Mouse (Mus musculus): ENCODE measurements around the gene Rnf152.

Gene Rnf152

GRCm38 (mm10) chr1:105260200-105260599 lies 96.3 kb downstream of the Rnf152 start:
- in situ Hi-C loops (cut with MboI; ENCODE audit: low pct_unique_long_range_greater_than_20kb in 1 of 2, low sequenced_read_pairs in 2 of 2, unreplicated experiment in 1 of 2): no loop called here

DNA sequence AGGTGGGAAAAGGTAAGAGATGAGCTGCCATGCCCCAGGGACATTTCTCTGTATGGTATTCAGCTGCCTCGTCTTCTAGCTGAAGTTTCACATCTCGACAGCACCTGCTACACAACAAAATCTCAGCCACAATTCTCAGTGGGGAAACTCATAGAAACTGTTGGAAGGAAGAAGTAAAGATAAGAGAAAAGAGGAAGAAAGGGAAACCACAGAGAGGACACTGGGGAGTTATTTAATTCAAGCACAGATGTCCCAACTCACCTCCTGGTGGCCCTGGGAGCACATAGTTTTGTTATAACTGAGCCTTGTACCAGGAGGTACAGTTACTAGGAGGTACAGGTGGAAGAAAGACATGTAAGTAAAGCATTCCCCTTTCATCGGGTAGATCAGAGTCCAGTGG lies 99.3 kb downstream of the Rnf152 start:
- in situ Hi-C loops (cut with MboI; ENCODE audit: low pct_unique_long_range_greater_than_20kb in 1 of 2, low sequenced_read_pairs in 2 of 2, unreplicated experiment in 1 of 2): no loop called here

GRCm38 (mm10) chr1:105249190-105249589 lies 107.3 kb downstream of the Rnf152 start:
- in situ Hi-C loops (cut with MboI; ENCODE audit: low pct_unique_long_range_greater_than_20kb in 1 of 2, low sequenced_read_pairs in 2 of 2, unreplicated experiment in 1 of 2): no loop called here

DNA sequence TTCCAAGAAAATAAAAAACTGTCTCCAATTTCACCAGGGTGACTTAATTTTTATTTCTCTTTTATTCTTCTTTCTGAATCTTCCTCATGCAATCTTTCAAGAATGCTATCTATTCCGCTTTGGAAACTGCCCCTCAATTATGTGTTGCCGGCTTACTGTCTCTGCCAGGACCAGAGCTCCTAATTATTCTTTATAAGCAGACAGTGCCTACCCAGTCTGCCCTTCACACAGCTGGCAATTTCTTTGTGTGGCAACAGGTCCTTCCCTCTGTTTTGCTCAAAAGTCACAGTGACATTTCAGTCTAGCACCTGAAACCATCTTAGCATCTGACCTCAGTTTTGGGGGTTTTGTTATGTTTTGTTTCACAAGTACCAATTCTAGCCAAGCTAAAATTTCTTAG lies 109.9 kb downstream of the Rnf152 start:
- in situ Hi-C loops (cut with MboI; ENCODE audit: low pct_unique_long_range_greater_than_20kb in 1 of 2, low sequenced_read_pairs in 2 of 2, unreplicated experiment in 1 of 2): no loop called here

GRCm38 (mm10) chr1:105246075-105246574 lies 110.4 kb downstream of the Rnf152 start:
- in situ Hi-C loops (cut with MboI; ENCODE audit: low pct_unique_long_range_greater_than_20kb in 1 of 2, low sequenced_read_pairs in 2 of 2, unreplicated experiment in 1 of 2): no loop called here

GRCm38 (mm10) chr1:105243359-105244142 lies 113.0 kb downstream of the Rnf152 start:
- in situ Hi-C loops (cut with MboI; ENCODE audit: low pct_unique_long_range_greater_than_20kb in 1 of 2, low sequenced_read_pairs in 2 of 2, unreplicated experiment in 1 of 2): no loop called here

GRCm38 (mm10) chr1:105240185-105240584 lies 116.3 kb downstream of the Rnf152 start:
- in situ Hi-C loops (cut with MboI; ENCODE audit: low pct_unique_long_range_greater_than_20kb in 1 of 2, low sequenced_read_pairs in 2 of 2, unreplicated experiment in 1 of 2): no loop called here
